Mouse (Mus musculus) urinary bladder, postnatal 14 days (tissue): ENCODE results near the gene Gm17660.

Experiments used
- DNase-seq: peaks from one replicate; pipeline ENCODE4 v3.0.0; 2021; ENCODE audit warnings: low spot score

The Gm17660 gene

GRCm38 (mm10) chr5:104077508-104077907 is at the start of gene Gm17660:
Gm17660 (minus strand) TSS chr5:104077608.
- DNase-seq = no peak

GRCm38 (mm10) chr5:104126561-104127320 is 49.3 kb upstream of the Gm17660 start:
- DNase-seq = no peak

- no peak for DNase-seq
These were observed 46.7 kb upstream of the Gm17660 start for GRCm38 (mm10) chr5:104124016-104124658.

GRCm38 (mm10) chr5:104115890-104116289 is 38.5 kb upstream of the Gm17660 start:
- no peak for DNase-seq

- DNase-seq = peak; percentile 50
These were observed 37.7 kb upstream of the Gm17660 start for GRCm38 (mm10) chr5:104115118-104115517.

DNA sequence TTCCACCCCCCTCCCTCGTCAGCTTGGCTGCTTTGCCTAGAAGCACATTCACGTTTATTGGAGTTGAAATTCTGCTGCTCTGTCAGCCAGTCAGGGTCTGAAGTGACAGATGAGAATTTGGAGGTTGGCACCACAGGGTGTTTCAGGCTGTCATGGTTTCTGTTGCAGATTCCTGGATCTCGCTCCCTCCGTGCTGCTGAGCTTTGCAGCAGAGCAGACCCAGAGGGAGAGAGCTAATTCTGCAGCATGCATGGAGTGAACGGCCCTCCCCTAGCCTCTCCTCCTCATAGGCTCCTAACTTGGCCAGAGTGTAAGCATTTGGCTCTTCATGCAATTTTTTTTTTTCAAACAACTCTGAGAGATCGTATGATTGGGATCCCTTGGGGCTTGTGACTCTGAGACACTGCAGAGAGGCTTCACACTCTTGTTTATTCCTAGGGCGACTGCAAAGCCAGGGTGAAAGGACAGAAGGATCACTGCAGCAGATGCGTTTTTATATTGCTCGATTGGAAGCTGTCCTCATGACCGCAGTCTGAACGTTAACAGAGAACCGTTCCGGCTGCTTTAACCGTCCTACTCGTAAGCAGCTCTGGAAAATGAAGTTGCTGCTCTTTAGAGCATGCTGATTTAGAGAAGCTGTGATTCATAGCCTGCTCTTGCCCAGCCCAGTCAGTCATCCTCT is 36.2 kb upstream of the Gm17660 start, which contains the start of gene Sparcl1:
TSS of gene Sparcl1 (minus strand) at position 243 of the 682 bp plus-strand sequence.
- DNase-seq = peak; percentile 34

- DNase-seq = no peak
These were observed 35.1 kb upstream of the Gm17660 start for GRCm38 (mm10) chr5:104112511-104112910.

DNA sequence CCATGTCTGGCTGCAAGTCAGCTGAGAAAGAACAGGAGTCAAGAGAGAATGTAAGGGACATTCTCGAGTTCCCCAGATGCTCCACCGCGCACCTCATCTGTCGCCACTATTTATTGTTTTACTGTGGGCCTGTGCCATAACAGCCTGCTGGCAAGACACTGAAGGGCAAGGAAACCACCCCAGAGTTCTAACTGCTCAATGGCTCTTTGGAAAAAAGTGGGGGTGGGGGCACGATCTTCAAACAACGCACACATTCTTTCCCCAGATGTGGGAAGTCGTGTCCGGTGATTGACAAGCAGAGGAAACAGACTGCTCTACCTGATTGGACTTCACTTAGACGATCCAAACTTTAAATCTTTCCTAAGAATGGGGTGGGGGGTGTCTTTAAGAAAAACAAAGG is 34.6 kb upstream of the Gm17660 start:
- peak; percentile 18 for DNase-seq

- no peak for DNase-seq
These were observed 32.9 kb upstream of the Gm17660 start for GRCm38 (mm10) chr5:104110171-104110920.

DNA sequence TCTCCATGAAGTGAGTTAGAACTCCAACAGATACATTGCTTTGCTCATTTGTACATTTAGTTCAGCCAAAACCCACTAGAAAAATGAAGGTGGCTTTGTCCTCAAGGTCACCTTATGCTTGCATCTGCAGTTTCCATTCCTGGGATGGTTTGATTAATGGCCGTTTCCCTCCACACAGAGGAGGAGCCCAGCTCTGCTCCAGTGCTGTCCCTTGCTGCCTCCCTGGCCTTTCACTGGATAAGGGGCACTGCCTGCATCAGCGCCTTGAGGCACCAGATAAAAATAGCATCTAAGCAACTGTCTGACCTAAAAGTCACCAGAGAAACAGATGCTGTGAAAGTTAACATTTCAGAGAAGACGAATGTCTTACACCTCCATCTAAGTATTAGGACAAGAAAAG is 32.1 kb upstream of the Gm17660 start:
- no peak for DNase-seq

DNA sequence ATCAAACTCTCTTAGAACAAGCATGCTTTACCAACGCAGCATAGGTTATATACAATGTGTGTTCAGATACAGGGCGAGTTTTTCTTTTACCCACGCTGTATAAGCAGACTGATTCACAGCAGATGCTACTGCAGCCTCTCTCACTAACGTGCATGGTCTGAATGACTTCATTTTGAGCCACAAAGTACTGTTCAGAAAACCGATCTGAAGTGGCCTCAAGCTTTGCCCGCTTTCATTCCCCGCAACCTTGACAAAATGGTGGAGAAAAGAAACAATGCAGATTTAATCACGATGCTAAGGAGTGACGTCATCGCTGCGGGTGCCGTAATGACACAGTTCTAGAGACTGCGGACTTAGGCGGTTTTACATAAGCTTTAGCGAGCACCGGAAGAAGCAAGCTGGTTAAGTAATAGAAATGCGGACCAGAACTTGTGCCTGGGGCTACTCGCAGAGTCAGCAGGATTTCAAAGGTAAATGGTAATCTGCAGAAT is 31.5 kb upstream of the Gm17660 start:
- DNase-seq = no peak

DNA sequence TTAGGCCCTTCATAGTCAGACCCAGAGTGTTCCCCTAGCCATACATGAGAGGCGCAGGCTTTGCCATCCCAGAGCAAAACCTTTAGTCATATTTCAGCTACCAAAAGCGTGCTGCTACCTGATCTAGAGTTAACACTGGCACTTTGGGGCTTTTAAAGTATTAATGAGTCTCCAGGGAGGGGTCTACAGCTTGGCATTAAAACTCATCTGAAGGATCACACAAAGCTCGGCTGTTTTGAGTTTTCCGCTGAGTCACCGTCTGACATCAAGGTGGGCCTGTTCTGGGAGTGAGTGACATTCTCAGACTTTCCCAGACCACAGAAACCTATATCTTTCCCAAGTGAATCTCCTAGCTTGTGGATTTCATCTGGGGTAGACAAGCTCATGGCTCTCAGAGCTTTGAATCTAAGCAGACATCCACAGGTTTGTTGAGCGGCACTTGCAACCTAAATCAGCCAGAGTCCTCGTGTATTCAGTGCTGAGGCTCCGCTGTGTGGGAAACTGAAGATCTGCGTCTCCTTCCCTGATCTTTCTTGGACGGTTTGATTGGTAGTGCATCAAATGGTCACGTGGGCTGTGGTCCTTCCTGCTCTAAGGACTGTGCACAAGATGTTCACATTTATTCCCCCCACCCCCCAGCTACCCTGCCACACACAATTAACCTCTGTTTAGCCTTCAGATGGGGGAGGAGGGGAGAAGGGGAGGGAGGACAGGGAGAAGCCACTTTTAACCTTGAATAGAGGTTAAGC is 30.9 kb upstream of the Gm17660 start:
- DNase-seq = no peak

DNA sequence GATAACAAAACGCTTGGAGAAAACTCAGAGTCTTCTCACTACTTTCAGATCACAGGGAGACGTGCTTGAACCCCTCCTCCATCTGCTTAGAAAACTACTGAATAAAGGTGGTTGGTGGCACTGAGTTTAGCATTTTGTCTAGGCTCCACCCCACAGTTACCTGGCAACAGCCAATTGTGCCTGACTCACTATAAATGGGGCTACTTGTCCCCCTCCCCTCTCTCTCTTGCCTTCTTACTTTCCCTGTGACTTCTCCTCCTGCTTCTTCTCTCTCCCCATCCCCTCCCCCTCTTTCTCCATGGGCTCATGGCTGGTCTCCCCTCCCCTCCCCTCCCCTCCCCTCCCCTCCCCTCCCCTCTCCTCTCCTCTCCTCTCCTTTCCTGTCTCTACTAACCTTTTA is 26.7 kb upstream of the Gm17660 start:
- DNase-seq = no peak

GRCm38 (mm10) chr5:104103171-104103570 is 25.8 kb upstream of the Gm17660 start:
- no peak for DNase-seq

DNA sequence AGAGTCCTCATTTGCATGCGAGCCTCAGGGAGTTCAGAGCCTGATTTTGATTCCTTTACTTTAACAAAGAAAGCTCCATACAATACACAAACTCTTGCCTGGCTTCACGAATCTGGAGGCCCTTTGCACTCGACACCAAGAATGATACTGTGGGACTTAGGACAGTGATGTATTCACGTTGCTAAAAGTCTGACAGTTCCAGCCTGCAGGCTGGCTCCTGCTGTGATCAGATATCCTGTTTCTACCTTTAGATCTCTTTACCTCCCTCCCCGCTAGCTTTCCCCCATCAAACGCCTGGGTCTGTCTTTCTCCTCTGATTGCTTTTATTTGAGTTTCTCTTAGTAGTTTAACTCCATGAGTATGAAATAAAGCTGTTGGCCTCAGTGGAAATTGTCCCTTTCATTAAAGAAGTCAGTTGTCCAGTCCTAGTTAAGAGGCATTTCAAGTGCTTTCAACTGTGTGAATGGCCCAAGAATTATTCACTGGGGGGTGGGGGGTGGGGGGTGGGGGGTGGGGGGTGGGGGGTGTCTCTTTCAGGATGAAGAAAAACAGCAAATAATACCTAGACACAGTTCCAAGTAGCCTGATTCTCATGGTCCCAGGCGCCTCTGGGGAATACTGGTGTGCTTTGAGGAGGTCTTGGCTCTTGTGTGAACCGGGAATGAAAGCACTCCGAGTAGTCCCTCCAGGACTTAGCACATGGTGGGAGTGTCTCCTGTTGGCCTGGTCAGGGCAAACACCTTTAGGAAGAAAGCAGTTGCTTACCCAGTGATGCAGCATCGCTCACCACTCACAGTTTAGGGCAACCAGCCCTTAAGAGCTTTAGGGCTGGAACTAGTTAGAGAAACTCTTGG is 24.5 kb upstream of the Gm17660 start:
- no peak for DNase-seq

DNA sequence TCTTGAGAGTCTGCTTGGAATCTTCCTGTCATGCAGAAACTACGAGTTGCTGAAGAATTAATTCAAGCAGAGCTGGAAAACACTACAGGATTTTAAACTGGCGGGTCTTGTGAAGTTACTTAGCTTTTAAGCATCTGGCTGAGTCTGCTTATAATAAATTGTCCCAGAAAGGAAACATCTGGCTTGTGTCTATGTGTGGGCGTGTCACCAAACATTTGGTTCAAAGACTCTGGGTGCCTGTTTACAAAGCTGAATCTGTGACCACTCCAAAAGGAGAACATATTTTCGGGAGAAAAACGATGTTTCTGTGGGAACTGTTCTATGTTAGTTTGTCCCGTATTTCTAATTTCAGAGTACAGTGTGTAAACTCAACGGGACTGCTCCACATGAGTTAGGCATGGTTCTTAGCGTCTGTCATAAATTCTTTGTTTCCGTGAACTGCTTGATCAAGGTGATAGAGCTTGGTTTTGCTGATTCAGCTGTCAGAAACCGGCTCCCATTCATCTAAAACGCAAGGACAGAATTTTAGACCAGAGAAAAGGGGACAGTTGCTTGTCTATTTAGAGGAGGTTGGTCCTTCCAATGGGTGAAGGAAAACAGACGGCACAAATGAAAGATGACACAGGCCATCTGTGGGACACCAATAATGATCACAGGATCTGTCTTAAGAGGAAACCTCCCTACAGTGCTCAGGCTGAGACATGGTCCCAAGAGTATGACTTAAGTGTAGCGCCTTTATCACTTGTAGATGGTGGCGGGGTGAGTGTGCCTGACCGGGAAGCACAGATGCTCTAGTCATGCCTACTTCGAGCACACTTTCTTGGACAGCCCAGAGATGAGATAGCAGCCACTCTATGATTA is 18.9 kb upstream of the Gm17660 start:
- DNase-seq = peak; percentile 51

DNA sequence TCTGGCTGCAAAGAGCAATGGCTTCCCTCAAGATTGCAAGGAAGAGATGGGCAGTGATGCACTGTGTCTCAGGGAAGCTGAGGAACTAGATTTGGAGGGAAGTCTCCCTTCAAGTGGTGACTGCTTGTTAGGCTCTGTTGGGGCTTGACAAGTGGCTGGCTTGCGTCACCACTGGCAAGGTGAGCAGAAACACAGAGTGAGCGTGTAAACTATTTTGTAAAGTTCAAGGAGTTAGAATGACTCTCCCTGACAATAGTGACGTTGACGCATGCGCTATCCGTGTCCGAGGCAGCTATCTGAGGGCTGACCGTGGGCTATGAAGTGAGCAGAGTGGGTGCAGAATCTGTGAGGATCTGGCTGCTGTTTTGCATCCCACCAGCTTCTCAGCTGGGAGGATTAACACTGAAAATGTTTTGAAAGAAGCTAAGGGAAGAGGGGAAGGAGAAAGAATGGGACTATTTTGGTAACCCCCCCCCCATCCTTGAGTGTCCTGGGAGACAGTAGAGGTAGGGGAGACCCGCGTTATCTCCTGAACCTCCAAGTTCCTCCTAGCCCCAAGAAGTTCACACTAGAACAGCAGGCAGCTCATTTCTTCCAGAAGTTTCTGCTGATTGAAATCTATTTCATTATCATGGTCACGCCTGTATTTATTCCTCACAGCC is 18.1 kb upstream of the Gm17660 start:
- no peak for DNase-seq

DNA sequence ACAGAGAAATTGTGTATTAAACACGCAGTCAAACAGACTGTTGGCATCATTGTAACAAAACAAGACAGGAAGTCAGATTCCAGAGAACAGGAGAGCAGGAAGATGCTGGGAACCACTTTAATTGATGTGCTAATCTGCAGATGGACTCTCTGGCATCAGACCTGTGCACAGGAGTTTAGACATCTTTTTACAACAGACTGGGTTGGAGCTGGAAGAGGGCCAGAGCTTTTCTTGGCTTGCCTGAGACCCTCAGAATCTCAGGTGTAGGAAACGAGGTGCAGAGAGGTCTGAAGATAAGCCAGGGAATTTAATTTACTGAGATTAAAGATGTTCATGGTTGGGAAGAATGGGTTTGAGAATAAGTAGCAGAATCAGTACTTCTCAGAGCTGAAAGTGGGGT is 12.3 kb upstream of the Gm17660 start:
- DNase-seq = no peak

GRCm38 (mm10) chr5:104085366-104085765 is 8.0 kb upstream of the Gm17660 start:
- DNase-seq = no peak
